Mouse (Mus musculus): ENCODE results near the gene Ins2.

Ins2 gene

DNA sequence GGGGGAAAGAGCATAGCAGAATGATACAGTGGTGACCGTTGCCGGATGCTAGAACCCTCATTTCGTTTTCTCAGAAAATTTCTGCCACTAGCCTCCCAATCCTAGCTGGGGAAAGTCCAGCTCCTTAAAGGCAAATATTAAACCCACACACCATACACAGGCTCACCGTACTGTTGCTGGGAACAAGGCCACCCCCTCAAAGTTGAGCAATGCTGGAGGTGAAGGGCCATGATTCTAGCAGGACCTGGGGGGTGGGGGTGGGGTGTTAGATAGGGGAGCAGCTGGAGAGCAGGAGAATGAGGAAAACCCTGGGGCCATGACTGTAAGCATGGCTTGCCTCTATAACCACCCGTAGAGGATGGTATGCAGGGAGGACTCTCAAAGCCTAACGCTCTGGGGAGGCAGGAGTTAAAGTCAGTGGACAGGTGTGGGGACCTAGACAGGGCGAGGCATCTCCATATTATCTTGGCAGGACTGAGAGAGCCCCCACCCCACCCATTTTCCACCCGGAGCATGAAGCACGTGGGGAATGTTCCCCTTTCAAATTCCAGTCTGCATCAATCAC, 78.6 kb downstream of the Ins2 start:
- DNase-seq (ENCODE audit: extremely low read depth, insufficient read length, low spot score) = no peak

DNA sequence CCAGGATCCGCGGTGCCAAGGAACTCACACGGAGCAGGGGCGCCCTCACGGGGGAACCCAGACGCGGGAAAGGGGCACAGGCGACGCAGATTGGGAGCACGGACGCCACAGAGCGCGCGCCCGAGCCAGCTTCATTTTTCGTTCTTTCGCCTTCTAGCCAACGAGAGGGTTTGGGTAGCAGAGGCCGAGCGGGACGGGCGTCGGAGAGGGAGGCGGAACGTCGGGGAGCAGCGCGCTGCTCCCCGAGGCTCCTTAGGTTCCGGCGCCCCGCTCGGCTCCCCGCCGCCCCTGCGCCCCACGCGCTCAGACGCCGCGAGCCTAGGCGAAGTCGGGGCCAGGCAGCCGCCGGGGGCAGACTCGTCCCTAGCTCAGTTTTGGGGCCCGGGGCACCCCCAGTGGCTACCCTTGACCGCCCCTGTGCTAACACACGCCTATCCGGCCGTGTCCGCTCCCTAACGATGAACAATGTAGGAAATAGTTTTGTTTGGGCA, 79.2 kb downstream of the Ins2 start:
- DNase-seq (ENCODE audit: extremely low read depth, insufficient read length, low spot score) = no peak

DNA sequence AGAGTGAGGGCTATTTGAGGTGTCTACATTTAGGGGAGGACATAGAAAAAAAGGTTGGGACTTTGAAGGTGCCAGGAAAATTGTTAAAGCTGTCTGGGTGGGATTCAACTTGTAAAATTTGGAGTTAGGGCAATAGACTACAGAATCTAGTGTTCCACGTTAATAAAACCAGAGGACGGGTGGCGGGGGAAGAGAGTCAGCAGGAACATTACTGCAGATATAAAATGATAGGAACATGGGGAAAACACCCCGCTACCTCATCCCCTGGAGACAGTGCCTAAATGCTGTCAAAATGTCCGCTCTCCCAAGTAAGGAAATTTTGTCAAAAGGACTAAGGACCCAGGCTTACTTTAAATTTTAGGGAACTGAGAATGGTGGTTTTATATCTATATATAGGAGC, 80.0 kb downstream of the Ins2 start:
- no peak for DNase-seq (ENCODE audit: extremely low read depth, insufficient read length, low spot score)

GRCm38 (mm10) chr7:142661811-142662210, 81.4 kb downstream of the Ins2 start:
- DNase-seq (ENCODE audit: extremely low read depth, insufficient read length, low spot score) = no peak

DNA sequence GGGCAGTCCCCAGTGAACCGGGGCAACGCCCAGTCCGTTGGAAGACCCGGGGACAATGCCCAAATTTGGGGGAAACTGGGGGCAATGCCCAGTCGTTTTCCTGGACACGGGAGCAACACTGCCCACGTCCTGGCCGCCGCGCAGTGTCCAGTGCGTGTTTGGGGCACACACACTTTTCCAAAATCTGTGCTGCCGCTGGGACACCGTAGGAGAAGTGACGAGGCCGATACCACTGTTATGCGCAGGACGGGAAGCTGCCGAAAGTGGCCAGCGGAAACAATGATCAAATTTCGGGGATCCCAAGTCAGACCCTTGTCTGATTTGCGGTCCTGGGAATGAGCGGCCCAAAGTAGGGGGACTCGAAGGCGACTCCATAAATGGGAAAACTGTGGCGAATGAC, 82.1 kb downstream of the Ins2 start:
- DNase-seq (ENCODE audit: extremely low read depth, insufficient read length, low spot score) = no peak

DNA sequence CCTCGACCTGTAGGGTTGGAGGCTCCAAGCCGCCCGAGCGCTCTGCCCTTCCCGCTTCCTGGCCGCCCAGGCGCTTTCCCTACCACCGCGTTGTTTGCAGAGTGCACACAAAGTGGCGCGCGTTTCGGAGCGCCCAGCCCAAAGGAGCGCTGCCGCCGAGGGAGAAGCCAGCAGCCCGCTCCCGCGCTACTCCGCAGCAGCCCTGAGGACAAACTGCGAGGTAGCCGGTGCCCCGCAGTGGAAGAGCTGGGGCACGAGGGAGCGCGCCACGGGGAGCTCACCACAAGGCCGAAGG, 82.6 kb downstream of the Ins2 start:
- DNase-seq (ENCODE audit: extremely low read depth, insufficient read length, low spot score) = no peak

GRCm38 (mm10) chr7:142659767-142660650, 83.2 kb downstream of the Ins2 start:
- DNase-seq (ENCODE audit: extremely low read depth, insufficient read length, low spot score) = no peak

GRCm38 (mm10) chr7:142659181-142659681, 84.0 kb downstream of the Ins2 start:
- no peak for DNase-seq (ENCODE audit: extremely low read depth, insufficient read length, low spot score)

DNA sequence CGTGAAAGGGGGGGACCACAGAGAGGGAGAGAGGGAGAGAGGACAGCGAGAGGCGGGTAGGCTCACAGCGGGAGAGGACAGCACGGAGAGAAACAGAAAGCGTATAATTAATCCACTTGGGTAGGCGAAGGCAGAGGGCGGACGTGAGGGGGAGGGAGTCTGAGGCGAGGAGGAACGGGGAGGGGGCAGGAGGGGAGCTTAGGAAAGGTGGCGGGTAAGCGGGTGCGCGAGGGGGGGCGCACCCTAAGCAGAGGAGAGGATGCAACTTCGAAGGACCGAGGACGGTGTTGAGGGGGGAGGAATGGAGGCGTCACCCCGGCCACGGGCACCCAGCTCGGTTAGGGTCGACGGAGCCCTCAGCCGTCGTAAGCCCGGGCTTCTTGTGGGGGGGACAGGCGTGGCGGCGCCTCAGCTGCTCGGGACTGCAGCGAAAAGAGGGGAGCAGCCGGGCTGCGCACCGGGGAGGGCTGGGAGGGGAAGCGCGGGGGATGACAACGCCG, 84.5 kb downstream of the Ins2 start:
- DNase-seq (ENCODE audit: extremely low read depth, insufficient read length, low spot score) = no peak

- no peak for DNase-seq (ENCODE audit: extremely low read depth, insufficient read length, low spot score)
Measured at GRCm38 (mm10) chr7:142657821-142658614, 85.2 kb downstream of the Ins2 start.

GRCm38 (mm10) chr7:142657341-142657791, 85.8 kb downstream of the Ins2 start:
- no peak for DNase-seq (ENCODE audit: extremely low read depth, insufficient read length, low spot score)

DNA sequence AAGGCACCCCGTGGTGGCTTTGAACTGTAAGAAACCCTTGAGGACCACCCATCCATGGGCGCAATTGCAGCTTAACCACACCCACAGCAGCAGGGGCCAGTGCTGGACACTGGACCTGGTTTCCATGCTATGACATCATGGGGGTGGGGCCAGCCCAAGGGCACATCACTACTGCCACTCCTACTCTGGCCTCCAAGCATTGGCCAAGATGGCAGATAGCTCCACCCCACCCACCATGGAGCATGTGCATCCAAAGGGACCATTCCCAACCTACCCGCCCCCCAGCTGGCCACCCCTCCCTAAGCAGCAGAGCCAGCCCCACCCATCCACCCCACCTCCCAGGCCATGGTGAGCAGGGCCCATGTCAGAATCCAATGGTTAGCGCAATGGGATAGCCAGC, 87.1 kb downstream of the Ins2 start:
- no peak for DNase-seq (ENCODE audit: extremely low read depth, insufficient read length, low spot score)

GRCm38 (mm10) chr7:142655633-142656032, 87.5 kb downstream of the Ins2 start:
- no peak for DNase-seq (ENCODE audit: extremely low read depth, insufficient read length, low spot score)

DNA sequence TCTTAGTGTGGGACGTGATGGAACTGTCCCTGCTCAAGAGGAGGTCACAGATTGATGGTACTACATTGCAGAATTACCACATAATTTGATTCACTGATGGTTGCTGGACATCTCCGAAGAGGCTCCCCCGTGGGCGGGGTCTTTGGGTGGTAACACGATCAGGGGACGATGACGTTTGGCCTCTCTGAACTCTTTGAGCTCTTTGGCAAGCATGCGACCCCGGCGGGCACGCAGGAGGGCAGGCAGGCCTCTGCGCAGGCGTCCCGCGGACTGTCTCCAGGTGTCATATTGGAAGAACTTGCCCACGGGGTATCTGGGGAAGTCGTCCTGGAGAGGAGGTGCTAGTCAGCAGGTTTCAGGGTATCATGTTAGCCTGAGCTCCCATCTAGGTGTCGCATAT, 89.5 kb downstream of the Ins2 start:
- no peak for DNase-seq (ENCODE audit: extremely low read depth, insufficient read length, low spot score)

DNA sequence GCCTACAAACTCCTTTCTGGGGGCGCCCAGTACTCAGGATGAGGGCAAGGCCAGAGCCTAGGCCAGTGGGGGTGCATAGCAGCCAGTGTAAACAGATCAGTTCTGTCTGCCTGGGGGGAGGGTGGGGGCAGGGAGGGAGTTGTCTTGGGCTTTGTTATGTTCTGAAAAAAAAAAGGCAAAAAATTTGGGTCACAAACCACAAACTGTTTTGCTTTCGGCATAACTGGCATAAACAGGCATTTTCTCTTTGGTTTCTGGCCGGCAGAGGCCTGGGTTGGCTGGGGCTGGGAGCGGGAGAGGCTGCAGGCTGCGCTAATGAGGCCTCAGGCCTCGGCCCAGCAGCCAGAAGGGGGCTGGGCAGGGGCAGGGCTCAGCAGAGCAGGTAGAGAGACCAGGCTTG, 96.5 kb downstream of the Ins2 start:
- DNase-seq (ENCODE audit: extremely low read depth, insufficient read length, low spot score) = no peak

DNA sequence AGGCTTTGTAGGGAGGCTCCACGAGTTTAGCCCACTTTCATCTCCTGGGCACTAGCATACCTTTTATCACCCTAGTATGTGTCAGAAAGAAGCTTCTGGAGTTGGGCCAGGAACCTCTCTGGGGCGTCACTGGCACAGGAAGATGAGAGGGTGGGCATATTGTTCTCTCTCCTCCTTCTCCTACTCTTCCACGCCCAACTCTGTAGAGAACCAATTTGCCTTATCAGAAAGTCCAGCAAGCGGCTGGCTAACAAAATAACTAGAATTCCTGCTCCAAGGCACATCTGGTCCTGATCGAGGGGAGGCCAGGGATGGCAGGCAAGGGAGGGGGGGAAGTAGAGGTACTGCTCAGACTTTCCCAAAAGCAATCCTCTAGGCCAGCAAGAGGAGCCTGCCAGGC, 98.1 kb downstream of the Ins2 start:
- no peak for DNase-seq (ENCODE audit: extremely low read depth, insufficient read length, low spot score)

GRCm38 (mm10) chr7:142636178-142636577, 107.0 kb downstream of the Ins2 start:
- DNase-seq (ENCODE audit: extremely low read depth, insufficient read length, low spot score) = no peak

DNA sequence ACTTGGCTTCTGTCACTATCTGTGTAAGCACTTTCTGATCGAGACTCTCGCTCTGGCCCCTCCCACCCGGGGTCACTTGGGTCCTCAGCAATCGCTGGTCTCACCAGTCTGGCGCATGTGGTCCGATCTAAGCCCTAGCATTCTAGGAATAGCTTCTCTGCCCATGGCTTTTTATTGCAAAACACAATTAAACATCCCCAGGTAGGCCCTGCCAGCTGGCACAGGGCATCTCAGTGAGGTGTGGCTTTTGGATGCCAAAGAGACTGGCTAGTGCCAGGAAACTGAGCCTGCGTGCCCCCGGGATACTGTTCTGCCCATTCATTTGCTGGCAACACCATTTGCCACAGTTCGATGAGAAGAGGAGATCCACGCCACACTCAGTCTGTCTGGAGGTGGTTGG, 112.5 kb downstream of the Ins2 start:
- DNase-seq (ENCODE audit: extremely low read depth, insufficient read length, low spot score) = no peak

- no peak for DNase-seq (ENCODE audit: extremely low read depth, insufficient read length, low spot score)
Measured at GRCm38 (mm10) chr7:142629806-142630205, 113.4 kb downstream of the Ins2 start.
